Mouse (Mus musculus) macrophage (primary cell): ENCODE results near the gene Unc93a2. TPM values are rescaled to one million over a fixed set of nuclear protein-coding genes. Genes with fewer than 3 reads are reported as not detected.
"Not testable (repeated sequence)": the region's sequence is repeated elsewhere in the genome, so short reads cannot be mapped to it uniquely, and the experiment has no call there.

Source experiments
- H3K27ac ChIP-seq: fragments of 350-480 bp; formaldehyde crosslinking; 2 replicates; pipeline ENCODE4 v1.9.0; 2021
- H3K36me3 ChIP-seq: fragments of 350-480 bp; formaldehyde crosslinking; 2 replicates; pipeline ENCODE4 v1.9.0; 2021; ENCODE audit errors: inconsistent target
- H3K4me3 ChIP-seq: fragments of 350-480 bp; formaldehyde crosslinking; 2 replicates; pipeline ENCODE4 v1.9.0; 2021; ENCODE audit errors: inconsistent target
- H3K79me2 ChIP-seq: fragments of 350-480 bp; formaldehyde crosslinking; 2 replicates; pipeline ENCODE4 v1.9.0; 2021; ENCODE audit errors: inconsistent target
- WGBS: methylation state at CpG from one replicate; pipeline ENCODE4 v1.1.7; 2026; ENCODE audit warnings: inconsistent platforms; ENCODE audit not compliant: missing documents; 5-methylcytosine and 5-hydroxymethylcytosine counted together
- polyA plus RNA-seq: library from polyadenylated mRNA; stranded (reverse); fragments of 250-400 nt; gene quantifications from 3 replicates; pipeline ENCODE4 v1.2.4, GENCODE M21; 2018; ENCODE audit warnings: inconsistent platforms
- total RNA-seq, 78 experiments: library from RNA; depleted of rRNA; stranded (reverse); fragments of 250-400 nt; gene quantifications; 1 replicate in 9 of 78; 2 replicates in 24 of 78; 3 replicates in 43 of 78; 4 replicates in 2 of 78; pipeline ENCODE4 v1.2.4; 2018; ENCODE audit warnings: inconsistent platforms in 56 of 78

Gene Unc93a2
- 1 to 10 TPM in 5 of 26 experiments, under 1 TPM in 12, not detected in 9; 0.32 to 1.8 (median 0.79) TPM for total RNA-seq (2018; cell fraction: chromatin; rRNA removed)
- total RNA-seq (2018; cell fraction: cytosol; rRNA removed), result under 1 TPM in 9 of 26 experiments, not detected in 17; 0.03 to 0.14 (median 0.08) TPM
- 1 to 10 TPM in 1 of 26 experiments, under 1 TPM in 16, not detected in 9; 0.26 to 1.1 (median 0.66) TPM for total RNA-seq (2018; cell fraction: nucleus; rRNA removed)
- polyA plus RNA-seq, result not detected in 3 replicates

GRCm38 (mm10) chr17:7385364-7385763, at the start of gene Unc93a2:
Gene Unc93a2 (minus strand): TSS chr17:7385464.
- H3K36me3 ChIP-seq, H3K4me3 ChIP-seq, H3K27ac ChIP-seq, H3K79me2 ChIP-seq: not testable (repeated sequence)
- WGBS, result 70% methylated on average over 1 of the region's 3 CpGs

GRCm38 (mm10) chr17:7434121-7434520, 48.9 kb upstream of the Unc93a2 start:
- H3K4me3 ChIP-seq, H3K27ac ChIP-seq, H3K79me2 ChIP-seq, H3K36me3 ChIP-seq: not testable (repeated sequence)
- WGBS, result 89% methylated on average over 4 of the region's 4 CpGs

- H3K27ac ChIP-seq, result peak overlapping the region; percentile 27; the same call in 1 of the 2 replicates
- WGBS, result 5% methylated on average over 4 of the region's 4 CpGs
- not testable (repeated sequence) for H3K36me3 ChIP-seq
These were observed 45.0 kb upstream of the Unc93a2 start for GRCm38 (mm10) chr17:7430210-7430631.

GRCm38 (mm10) chr17:7420191-7420973, 35.1 kb upstream of the Unc93a2 start:
- WGBS, result no CpG with 5 or more reads among the region's 3 CpGs
- H3K4me3 ChIP-seq, result not testable (repeated sequence)

More at GRCm38 (mm10) chr17:7430210-7430631, 45.0 kb upstream of the Unc93a2 start:
- H3K4me3 ChIP-seq, H3K79me2 ChIP-seq: not testable (repeated sequence)

GRCm38 (mm10) chr17:7414601-7415310, 29.5 kb upstream of the Unc93a2 start:
- not testable (repeated sequence) for H3K27ac ChIP-seq, H3K79me2 ChIP-seq, H3K4me3 ChIP-seq, H3K36me3 ChIP-seq
- WGBS, result 100% methylated on average over 4 of the region's 9 CpGs

More at GRCm38 (mm10) chr17:7420191-7420973, 35.1 kb upstream of the Unc93a2 start:
- H3K36me3 ChIP-seq, H3K27ac ChIP-seq, H3K79me2 ChIP-seq: not testable (repeated sequence)

GRCm38 (mm10) chr17:7413336-7413735, 28.1 kb upstream of the Unc93a2 start:
- not testable (repeated sequence) for H3K79me2 ChIP-seq, H3K36me3 ChIP-seq, H3K27ac ChIP-seq, H3K4me3 ChIP-seq
- 90% methylated on average over 7 of the region's 8 CpGs for WGBS

GRCm38 (mm10) chr17:7399770-7400169, 14.5 kb upstream of the Unc93a2 start:
- whole genome bisulfite sequencing, result 94% methylated on average over 3 of the region's 6 CpGs

GRCm38 (mm10) chr17:7398198-7398847, 13.1 kb upstream of the Unc93a2 start:
- not testable (repeated sequence) for H3K27ac ChIP-seq, H3K79me2 ChIP-seq, H3K36me3 ChIP-seq, H3K4me3 ChIP-seq
- 21% methylated on average over 5 of the region's 6 CpGs for WGBS

More at GRCm38 (mm10) chr17:7399770-7400169, 14.5 kb upstream of the Unc93a2 start:
- H3K27ac ChIP-seq, H3K79me2 ChIP-seq, H3K4me3 ChIP-seq, H3K36me3 ChIP-seq: not testable (repeated sequence)

- H3K27ac ChIP-seq, H3K36me3 ChIP-seq, H3K4me3 ChIP-seq, H3K79me2 ChIP-seq: not testable (repeated sequence)
- 92% methylated on average over 8 of the region's 13 CpGs for WGBS
These were observed 11.8 kb upstream of the Unc93a2 start for GRCm38 (mm10) chr17:7397079-7397478.

GRCm38 (mm10) chr17:7396288-7396687, 11.0 kb upstream of the Unc93a2 start:
- H3K4me3 ChIP-seq, H3K36me3 ChIP-seq, H3K79me2 ChIP-seq, H3K27ac ChIP-seq: not testable (repeated sequence)
- no CpG with 5 or more reads among the region's 2 CpGs for WGBS

GRCm38 (mm10) chr17:7395671-7396070, 10.4 kb upstream of the Unc93a2 start:
- not testable (repeated sequence) for H3K79me2 ChIP-seq, H3K36me3 ChIP-seq, H3K27ac ChIP-seq, H3K4me3 ChIP-seq
- WGBS, result 92% methylated on average over 6 of the region's 8 CpGs

GRCm38 (mm10) chr17:7395116-7395515, 9.9 kb upstream of the Unc93a2 start:
- not testable (repeated sequence) for H3K27ac ChIP-seq, H3K79me2 ChIP-seq, H3K4me3 ChIP-seq, H3K36me3 ChIP-seq
- WGBS, result 93% methylated on average over 7 of the region's 7 CpGs

- not testable (repeated sequence) for H3K36me3 ChIP-seq, H3K79me2 ChIP-seq, H3K27ac ChIP-seq, H3K4me3 ChIP-seq
- WGBS, result 83% methylated on average over 1 of the region's 7 CpGs
These were observed 4.6 kb upstream of the Unc93a2 start for GRCm38 (mm10) chr17:7389898-7390297.

GRCm38 (mm10) chr17:7388958-7389356, 3.7 kb upstream of the Unc93a2 start:
- H3K4me3 ChIP-seq, H3K36me3 ChIP-seq, H3K79me2 ChIP-seq, H3K27ac ChIP-seq: not testable (repeated sequence)
- WGBS, result 93% methylated on average over 5 of the region's 8 CpGs
